Comparison of ENCODE assay signal across 21 mouse cellular contexts in genomic region chr12:3377755-3378154, GRCm38 (mm10).
"Had no signal": no experiment of that assay in that cellular context is flagged by ENCODE, and none has a peak within 500 bp of the region (broad histone marks: within the 10 kb centered on the region; RNA-seq: fewer than 3 reads in every experiment).

No protein-coding gene starts in this region.

- H3K27ac ChIP-seq: heart, embryonic 10.5 days; heart, embryonic 13.5 days; heart, embryonic 15.5 days; hindbrain, embryonic 10.5 days; hindbrain, embryonic 12.5 days; hindbrain, embryonic 14.5 days; intestine, embryonic 15.5 days; limb, embryonic 13.5 days; limb, embryonic 15.5 days; liver, embryonic 12.5 days; liver, embryonic 14.5 days had no signal

- DNase-seq: gastrocnemius, postnatal 14 days; heart, adult 18-20 months; heart, postnatal 14 days; heart, postnatal 4 days; kidney, adult 18-20 months; kidney, adult 8-10 months; kidney, postnatal 14 days; layer of hippocampus, adult 9-11 months; layer of hippocampus, postnatal 36 days; left cerebral cortex, postnatal 4 days had no signal

- H3K4me3 ChIP-seq: heart, embryonic 10.5 days; heart, embryonic 13.5 days; heart, embryonic 15.5 days; hindbrain, embryonic 10.5 days; hindbrain, embryonic 12.5 days; intestine, embryonic 15.5 days; limb, embryonic 13.5 days; limb, embryonic 15.5 days; liver, embryonic 12.5 days had no signal
